Mouse (Mus musculus): ENCODE results near the gene Adra2b. TPM values are rescaled to one million over a fixed set of nuclear protein-coding genes. Genes with fewer than 3 reads are reported as not detected.

Gene Adra2b
- polyA plus RNA-seq, 2 experiments, result 0.21 to 0.52 TPM

- ATAC-seq (ENCODE audit: low FRiP score, low read depth), result no peak
- 81% methylated on average over 3 of the region's 3 CpGs for WGBS
- no peak for DNase-seq (ENCODE audit: low spot score)
- no peaks in the 10 kb centered on the region for H3K4me1 ChIP-seq (ENCODE audit: control insufficient read depth, insufficient read depth, low read length)
- no peak overlapping the region for H3K4me2 ChIP-seq (replicated peaks; ENCODE audit: low read depth, low read length, severe bottlenecking)
- no peaks in the 10 kb centered on the region for H3K27me3 ChIP-seq (ENCODE audit: control insufficient read depth, insufficient read depth, low read length)
- no peaks in the 10 kb centered on the region for H3K36me3 ChIP-seq (ENCODE audit: control insufficient read depth, insufficient read depth, low read length)
- H3K4me3 ChIP-seq (replicated peaks; ENCODE audit: low read length), result no peak overlapping the region
- H3K27ac ChIP-seq (replicated peaks; ENCODE audit: low read depth, low read length), result no peak overlapping the region
- H3K9me3 ChIP-seq (ENCODE audit: control insufficient read depth, low read length), result no peaks in the 10 kb centered on the region
- no peak overlapping the region for H3K9ac ChIP-seq (ENCODE audit: low read depth, low read length, severe bottlenecking)
- no peak for TF ChIP-seq POLR2A (IDR thresholded peaks at IDR 0.05; ENCODE audit: borderline replicate concordance, extremely low read depth, insufficient read depth, insufficient read length)
Observed at GRCm38 (mm10) chr2:127374131-127374530, 11.1 kb downstream of the Adra2b start.

DNA sequence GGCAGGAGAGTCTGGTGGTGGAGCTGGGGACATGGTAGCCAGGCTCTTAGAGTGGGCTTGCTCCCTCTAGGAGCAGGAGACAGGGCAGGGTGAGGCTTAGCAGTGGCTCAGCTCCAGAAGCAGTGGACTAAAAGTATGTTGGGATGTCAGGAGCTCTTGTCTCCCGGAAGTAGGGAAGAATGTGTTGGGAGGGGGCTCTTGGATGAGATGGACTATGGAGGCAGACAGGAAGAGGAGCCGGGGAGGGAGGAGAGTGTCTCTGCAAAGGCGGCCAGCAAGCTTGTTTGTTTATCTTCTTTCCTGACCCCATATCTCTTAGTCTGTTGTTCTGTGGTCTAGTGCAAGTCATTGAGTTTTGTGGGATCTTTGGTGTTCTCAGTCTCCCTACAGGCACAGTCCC is 12.1 kb downstream of the Adra2b start:
- TF ChIP-seq POLR2A (IDR thresholded peaks at IDR 0.05; ENCODE audit: borderline replicate concordance, extremely low read depth, insufficient read depth, insufficient read length), result no peak
- ATAC-seq (ENCODE audit: low FRiP score, low read depth), result no peak
- Histone ChIP-seq H3K9me3 (ENCODE audit: control insufficient read depth, low read length) (no peaks in the 10 kb centered on the region), H3K9ac (ENCODE audit: low read depth, low read length, severe bottlenecking) (no peak overlapping the region), H3K4me3 (replicated peaks; ENCODE audit: low read length) (no peak overlapping the region), H3K27me3 (ENCODE audit: control insufficient read depth, insufficient read depth, low read length) (no peaks in the 10 kb centered on the region), H3K27ac (replicated peaks; ENCODE audit: low read depth, low read length) (no peak overlapping the region), H3K4me1 (ENCODE audit: control insufficient read depth, insufficient read depth, low read length) (no peaks in the 10 kb centered on the region), H3K4me2 (replicated peaks; ENCODE audit: low read depth, low read length, severe bottlenecking) (no peak overlapping the region), H3K36me3 (ENCODE audit: control insufficient read depth, insufficient read depth, low read length) (no peaks in the 10 kb centered on the region)
- DNase-seq (ENCODE audit: low spot score), result no peak
- 56% methylated on average over 3 of the region's 3 CpGs for WGBS

- Histone ChIP-seq H3K27ac (replicated peaks; ENCODE audit: low read depth, low read length) (no peak overlapping the region), H3K9ac (ENCODE audit: low read depth, low read length, severe bottlenecking) (no peak overlapping the region), H3K4me2 (replicated peaks; ENCODE audit: low read depth, low read length, severe bottlenecking) (no peak overlapping the region), H3K36me3 (ENCODE audit: control insufficient read depth, insufficient read depth, low read length) (no peaks in the 10 kb centered on the region), H3K9me3 (ENCODE audit: control insufficient read depth, low read length) (no peaks in the 10 kb centered on the region), H3K27me3 (ENCODE audit: control insufficient read depth, insufficient read depth, low read length) (no peaks in the 10 kb centered on the region), H3K4me1 (ENCODE audit: control insufficient read depth, insufficient read depth, low read length) (no peaks in the 10 kb centered on the region), H3K4me3 (replicated peaks; ENCODE audit: low read length) (no peak overlapping the region)
- TF ChIP-seq POLR2A (IDR thresholded peaks at IDR 0.05; ENCODE audit: borderline replicate concordance, extremely low read depth, insufficient read depth, insufficient read length), result no peak
- WGBS, result 52% methylated on average over 7 of the region's 7 CpGs
- ATAC-seq (ENCODE audit: low FRiP score, low read depth), result no peak
- no peak for DNase-seq (ENCODE audit: low spot score)
Observed at GRCm38 (mm10) chr2:127375759-127376341, 12.8 kb downstream of the Adra2b start.

- H3K27me3 ChIP-seq (ENCODE audit: control insufficient read depth, insufficient read depth, low read length), result no peaks in the 10 kb centered on the region
- H3K9me3 ChIP-seq (ENCODE audit: control insufficient read depth, low read length), result no peaks in the 10 kb centered on the region
- DNase-seq (ENCODE audit: low spot score), result no peak
- H3K27ac ChIP-seq (replicated peaks; ENCODE audit: low read depth, low read length), result no peak overlapping the region
- no peak for ATAC-seq (ENCODE audit: low FRiP score, low read depth)
- H3K4me3 ChIP-seq (replicated peaks; ENCODE audit: low read length), result no peak overlapping the region
- no peaks in the 10 kb centered on the region for H3K4me1 ChIP-seq (ENCODE audit: control insufficient read depth, insufficient read depth, low read length)
- no peaks in the 10 kb centered on the region for H3K36me3 ChIP-seq (ENCODE audit: control insufficient read depth, insufficient read depth, low read length)
- no peak overlapping the region for H3K9ac ChIP-seq (ENCODE audit: low read depth, low read length, severe bottlenecking)
- WGBS, result 78% methylated on average over 6 of the region's 6 CpGs
- H3K4me2 ChIP-seq (replicated peaks; ENCODE audit: low read depth, low read length, severe bottlenecking), result no peak overlapping the region
- no peak for TF ChIP-seq POLR2A (IDR thresholded peaks at IDR 0.05; ENCODE audit: borderline replicate concordance, extremely low read depth, insufficient read depth, insufficient read length)
Observed at GRCm38 (mm10) chr2:127376423-127377051, 13.5 kb downstream of the Adra2b start.

GRCm38 (mm10) chr2:127377942-127378610 is 15.1 kb downstream of the Adra2b start:
- no peak overlapping the region for H3K27ac ChIP-seq (replicated peaks; ENCODE audit: low read depth, low read length)
- no peaks in the 10 kb centered on the region for H3K36me3 ChIP-seq (ENCODE audit: control insufficient read depth, insufficient read depth, low read length)
- no peak overlapping the region for H3K9ac ChIP-seq (ENCODE audit: low read depth, low read length, severe bottlenecking)
- H3K4me2 ChIP-seq (replicated peaks; ENCODE audit: low read depth, low read length, severe bottlenecking), result no peak overlapping the region
- no peak overlapping the region for H3K4me3 ChIP-seq (replicated peaks; ENCODE audit: low read length)
- H3K27me3 ChIP-seq (ENCODE audit: control insufficient read depth, insufficient read depth, low read length), result no peaks in the 10 kb centered on the region
- ATAC-seq (ENCODE audit: low FRiP score, low read depth) (no peak), DNase-seq (ENCODE audit: low spot score) (no peak)
- no peak for TF ChIP-seq POLR2A (IDR thresholded peaks at IDR 0.05; ENCODE audit: borderline replicate concordance, extremely low read depth, insufficient read depth, insufficient read length)
- H3K9me3 ChIP-seq (ENCODE audit: control insufficient read depth, low read length), result no peaks in the 10 kb centered on the region
- no peaks in the 10 kb centered on the region for H3K4me1 ChIP-seq (ENCODE audit: control insufficient read depth, insufficient read depth, low read length)
- WGBS, result 74% methylated on average over 7 of the region's 7 CpGs
